12 mouse cellular contexts compared by ENCODE assay signal in the genomic region with DNA sequence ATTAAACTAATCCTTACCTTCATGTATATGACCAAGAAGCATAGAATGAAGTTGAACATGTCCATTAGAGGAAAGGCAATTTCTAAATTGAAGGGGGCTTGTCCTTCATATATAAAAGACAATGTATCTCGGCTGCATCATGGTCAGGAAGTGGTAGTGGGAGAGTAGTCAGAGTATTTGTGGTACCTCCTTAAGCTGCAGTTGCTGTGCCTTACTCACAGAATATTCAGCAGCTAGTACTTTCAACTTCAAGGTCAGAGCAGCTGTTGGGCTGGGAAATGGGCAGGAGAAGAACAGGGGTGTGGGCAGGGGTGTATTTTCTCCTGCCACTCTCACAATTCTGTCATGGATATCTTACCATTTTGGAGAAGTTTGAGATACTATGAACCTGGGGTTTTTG. TPM values are rescaled to one million over a fixed set of nuclear protein-coding genes. Genes with fewer than 3 reads are reported as not detected.
DNase-seq lines count a peak whose midpoint lies in the region; ATAC-seq and TF ChIP-seq lines count a peak whose summit lies in the region.
"Not testable (repeated sequence)": the region's sequence is repeated elsewhere in the genome, so short reads cannot be mapped to it uniquely, and the experiment has no call there.
"Had no signal": no experiment of that assay in that cellular context is flagged by ENCODE, and none has a peak within 500 bp of the region (broad histone marks: within the 10 kb centered on the region; RNA-seq: fewer than 3 reads in every experiment).

No protein-coding gene starts in this region.

- not testable (repeated sequence) for H3K4me3 ChIP-seq in embryonic facial prominence, embryonic 13.5 days; heart, embryonic 11.5 days (ENCODE audit: low read depth, low read length); hindbrain, embryonic 14.5 days (replicated peaks; ENCODE audit: low read length); kidney, postnatal 0 days (replicated peaks; ENCODE audit: low read depth, low read length); liver, embryonic 16.5 days (ENCODE audit: low read depth, low read length); midbrain, embryonic 13.5 days (replicated peaks)

- H3K36me3 ChIP-seq in embryonic facial prominence, embryonic 13.5 days; heart, embryonic 11.5 days (ENCODE audit: control insufficient read depth, insufficient read depth, low read length); hindbrain, embryonic 14.5 days (replicated peaks; ENCODE audit: control insufficient read depth, insufficient read depth); kidney, postnatal 0 days (ENCODE audit: insufficient read depth, low read length); liver, embryonic 16.5 days (ENCODE audit: control insufficient read depth, insufficient read depth); midbrain, embryonic 13.5 days: not testable (repeated sequence)

- ATAC-seq in embryonic facial prominence, embryonic 13.5 days (ENCODE audit: insufficient number of reproducible peaks, insufficient read depth, low FRiP score, low TSS enrichment, low read depth) = peak; percentile 33; the same call in 1 of the 2 replicates
- ATAC-seq in heart, embryonic 11.5 days (replicated peaks; ENCODE audit: insufficient number of reproducible peaks, low FRiP score, low TSS enrichment) = peak; percentile 16; the same call in 1 of the 2 replicates
- peak; percentile 36 for ATAC-seq in hindbrain, embryonic 14.5 days (ENCODE audit: low FRiP score)
- peak; percentile 40 for ATAC-seq in kidney, postnatal 0 days (replicated peaks; ENCODE audit: low FRiP score, low read depth)
- 0 out of 2 replicates have a peak, but pooled peaks have one; percentile 15 for ATAC-seq in liver, embryonic 16.5 days (ENCODE audit: low read depth)
- peak; percentile 35; the same call in 1 of the 2 replicates for ATAC-seq in midbrain, embryonic 13.5 days
- peak; percentile 22 for ATAC-seq in neutrophil, adult 5-6 weeks (ENCODE audit: extremely low read depth, insufficient number of reproducible peaks, low FRiP score, poor library complexity, severe bottlenecking)

- not testable (repeated sequence) for H3K4me1 ChIP-seq in embryonic facial prominence, embryonic 13.5 days; heart, embryonic 11.5 days (ENCODE audit: control insufficient read depth, insufficient read depth, low read length); hindbrain, embryonic 14.5 days (replicated peaks; ENCODE audit: control insufficient read depth, insufficient read depth, low read length); kidney, postnatal 0 days (replicated peaks; ENCODE audit: insufficient read depth, low read length); liver, embryonic 16.5 days (ENCODE audit: control insufficient read depth, low read depth, low read length); midbrain, embryonic 13.5 days (replicated peaks)

- not testable (repeated sequence) for H3K4me2 ChIP-seq in embryonic facial prominence, embryonic 13.5 days; heart, embryonic 11.5 days; hindbrain, embryonic 14.5 days (replicated peaks); kidney, postnatal 0 days (ENCODE audit: low read length); liver, embryonic 16.5 days (ENCODE audit: low read depth, low read length); midbrain, embryonic 13.5 days (replicated peaks)

- TF ChIP-seq CTCF in kidney, postnatal 0 days (IDR thresholded peaks at IDR 0.05; ENCODE audit: low read depth) = not testable (repeated sequence)

- 71% methylated on average over 1 of the region's 1 CpGs for WGBS in embryonic facial prominence, embryonic 13.5 days
- WGBS in heart, embryonic 11.5 days (ENCODE audit: insufficient replicate concordance) = 72% methylated on average over 1 of the region's 1 CpGs
- WGBS in hindbrain, embryonic 14.5 days = 67% methylated on average over 1 of the region's 1 CpGs
- WGBS in kidney, postnatal 0 days = 66% methylated on average over 1 of the region's 1 CpGs
- 38% methylated on average over 1 of the region's 1 CpGs for WGBS in liver, embryonic 16.5 days (ENCODE audit: insufficient replicate concordance)
- 73% methylated on average over 1 of the region's 1 CpGs for WGBS in midbrain, embryonic 13.5 days

- not testable (repeated sequence) for H3K27me3 ChIP-seq in embryonic facial prominence, embryonic 13.5 days; heart, embryonic 11.5 days (ENCODE audit: control insufficient read depth, insufficient read depth, low read length); hindbrain, embryonic 14.5 days (ENCODE audit: control insufficient read depth, insufficient read depth, low read length); kidney, postnatal 0 days (ENCODE audit: insufficient read depth, low read length); liver, embryonic 16.5 days (ENCODE audit: control insufficient read depth, insufficient read depth, low read depth, low read length); midbrain, embryonic 13.5 days

- not testable (repeated sequence) for H3K9ac ChIP-seq in embryonic facial prominence, embryonic 13.5 days; heart, embryonic 11.5 days (ENCODE audit: low read depth, low read length); hindbrain, embryonic 14.5 days; kidney, postnatal 0 days (ENCODE audit: low read depth, low read length); liver, embryonic 16.5 days (ENCODE audit: low read depth, low read length); midbrain, embryonic 13.5 days (replicated peaks)

- H3K27ac ChIP-seq in embryonic facial prominence, embryonic 13.5 days; heart, embryonic 11.5 days (ENCODE audit: low read depth, low read length); hindbrain, embryonic 14.5 days; kidney, postnatal 0 days; liver, embryonic 16.5 days (ENCODE audit: low read length); midbrain, embryonic 13.5 days: not testable (repeated sequence)

- DNase-seq in hindbrain, embryonic 14.5 days (ENCODE audit: low spot score); kidney, postnatal 0 days (ENCODE audit: low spot score): not testable (repeated sequence)

- peaks cover 56% of the 10 kb centered on the region for H3K9me3 ChIP-seq in embryonic facial prominence, embryonic 13.5 days
- H3K9me3 ChIP-seq in heart, embryonic 11.5 days (replicated peaks; ENCODE audit: control insufficient read depth, low read length) = peaks cover 54% of the 10 kb centered on the region
- H3K9me3 ChIP-seq in hindbrain, embryonic 14.5 days (ENCODE audit: control insufficient read depth, low read length) = peaks cover 76% of the 10 kb centered on the region
- H3K9me3 ChIP-seq in kidney, postnatal 0 days (replicated peaks; ENCODE audit: low read length) = peaks cover 34% of the 10 kb centered on the region
- peaks cover 13% of the 10 kb centered on the region for H3K9me3 ChIP-seq in liver, embryonic 16.5 days (replicated peaks; ENCODE audit: control insufficient read depth, low read length)
- H3K9me3 ChIP-seq in midbrain, embryonic 13.5 days = peaks cover 60% of the 10 kb centered on the region

RNA-seq across cellular contexts. Expression of a gene that starts 15.1 kb away (rescaled TPM):
- 0.37 TPM in 1 of 2 replicates, not detected in the other for polyA plus RNA-seq in embryonic facial prominence, embryonic 13.5 days (2015; fragmentation: Nextera tagmentation; extraction: Ambion mirVana)
- 0.14 TPM in 1 of 2 replicates, not detected in the other for polyA plus RNA-seq in heart, embryonic 11.5 days (2014; fragmentation: Nextera tagmentation; extraction: Ambion mirVana)
- 0.14 and 0.19 TPM in 2 replicates for polyA plus RNA-seq in hindbrain, embryonic 14.5 days (2014; fragmentation: Nextera tagmentation; extraction: Ambion mirVana)
- polyA plus RNA-seq in kidney, postnatal 0 days (2015; fragmentation: Nextera tagmentation; extraction: Ambion mirVana) = 0.07 and 0.08 TPM in 2 replicates
- polyA plus RNA-seq in liver, embryonic 16.5 days (2015; fragmentation: Nextera tagmentation; extraction: Ambion mirVana) = 0.02 TPM in 1 of 2 replicates, not detected in the other
- 0.09 TPM in 1 of 2 replicates, not detected in the other for polyA plus RNA-seq in midbrain, embryonic 13.5 days (2015; fragmentation: Nextera tagmentation; extraction: Ambion mirVana)
- not detected in 2 replicates for total RNA-seq in neutrophil, adult 5-6 weeks (2017)
- total RNA-seq: CH12.LX had no signal
- polyA plus RNA-seq: gonadal fat pad, adult 2 months; heart, embryonic 13.5 days; lung, adult 2 months; midbrain, embryonic 12.5 days had no signal

RNA-seq across cellular contexts. Expression of a gene that starts 37.9 kb away (rescaled TPM):
- polyA plus RNA-seq in embryonic facial prominence, embryonic 13.5 days (2015; fragmentation: Nextera tagmentation; extraction: Ambion mirVana) = 2.7 and 3.7 TPM in 2 replicates
- polyA plus RNA-seq in heart, embryonic 11.5 days (2014; fragmentation: Nextera tagmentation; extraction: Ambion mirVana) = 4.5 and 6.0 TPM in 2 replicates
- 3.7 and 3.8 TPM in 2 replicates for polyA plus RNA-seq in hindbrain, embryonic 14.5 days (2014; fragmentation: Nextera tagmentation; extraction: Ambion mirVana)
- polyA plus RNA-seq in kidney, postnatal 0 days (2015; fragmentation: Nextera tagmentation; extraction: Ambion mirVana) = 2.9 and 3.5 TPM in 2 replicates
- polyA plus RNA-seq in liver, embryonic 16.5 days (2015; fragmentation: Nextera tagmentation; extraction: Ambion mirVana) = 1.5 and 1.6 TPM in 2 replicates
- 1.9 and 2.0 TPM in 2 replicates for polyA plus RNA-seq in midbrain, embryonic 13.5 days (2015; fragmentation: Nextera tagmentation; extraction: Ambion mirVana)
- total RNA-seq in neutrophil, adult 5-6 weeks (2017) = 2.2 and 4.7 TPM in 2 replicates
